Mouse (Mus musculus) liver, postnatal 0 days (tissue): ENCODE results near the gene Sult2b1. TPM values are rescaled to one million over a fixed set of nuclear protein-coding genes. Genes with fewer than 3 reads are reported as not detected.
A peak's percentile ranks its signal among the peaks of the same experiment; 100 is the strongest.

ENCODE experiments used
- ATAC-seq: fragments of 200-750 bp; cut with Nextera tagmentation; 2 replicates; pipeline ENCODE4 v1.8.0; 2017; ENCODE audit warnings: mild to moderate bottlenecking, moderate library complexity
- DNase-seq: peaks from one replicate; pipeline ENCODE4 v3.0.0-alpha.2; 2016
- H3K27ac ChIP-seq: fragments of 300-500 bp; sonication (generic); 2 replicates; pipeline ENCODE4 v1.5.1; 2014; ENCODE audit warnings: antibody characterized with exemption, moderate library complexity, mild to moderate bottlenecking, low read depth
- H3K27me3 ChIP-seq: fragments of 300-500 bp; sonication (generic); 2 replicates; pipeline ENCODE4 v1.6.1; 2014; ENCODE audit warnings: low read length, control low read depth, mixed read lengths; ENCODE audit not compliant: insufficient read depth
- H3K36me3 ChIP-seq: fragments of 300-500 bp; sonication (generic); replicated peaks from 2 replicates; pipeline ENCODE4 v1.6.1; 2014; ENCODE audit warnings: mild to moderate bottlenecking, control low read depth, low read length, moderate library complexity, mixed read lengths; ENCODE audit not compliant: insufficient read depth
- H3K4me1 ChIP-seq: fragments of 300-500 bp; sonication (generic); 2 replicates; pipeline ENCODE4 v1.6.1; 2014; ENCODE audit warnings: antibody characterized with exemption, mild to moderate bottlenecking, control low read depth; ENCODE audit not compliant: insufficient read depth
- H3K4me2 ChIP-seq: fragments of 300-500 bp; sonication (generic); 2 replicates; pipeline ENCODE4 v1.6.1; 2014; ENCODE audit warnings: low read depth, mild to moderate bottlenecking, low read length, moderate library complexity, mixed read lengths
- H3K4me3 ChIP-seq: fragments of 300-500 bp; sonication (generic); 2 replicates; pipeline ENCODE4 v1.5.1; 2014; ENCODE audit warnings: low read depth, low read length
- H3K9ac ChIP-seq: fragments of 300-500 bp; sonication (generic); replicated peaks from 2 replicates; pipeline ENCODE4 v1.6.1; 2014; ENCODE audit warnings: mild to moderate bottlenecking, moderate library complexity
- H3K9me3 ChIP-seq: fragments of 300-500 bp; sonication (generic); 2 replicates; pipeline ENCODE4 v1.6.1; 2016; ENCODE audit warnings: mild to moderate bottlenecking, control low read depth, low read length, mixed read lengths
- CTCF ChIP-seq: sonication (generic); IDR thresholded peaks from 2 replicates; pipeline ENCODE4 v1.5.1; 2016; ENCODE audit warnings: antibody characterized with exemption, low read depth
- EP300 ChIP-seq: IDR thresholded peaks from 2 replicates; pipeline ENCODE4 v1.6.1; 2016; ENCODE audit warnings: antibody characterized with exemption, low read depth, mild to moderate bottlenecking
- WGBS: fragments of 180-500 bp; shearing (Covaris S2); extraction: QIAGEN DNeasy Blood & Tissue Kit; methylation state at CpG from one replicate; pipeline ENCODE4 v1.1.7; 2014; ENCODE audit not compliant: insufficient replicate concordance; 5-methylcytosine and 5-hydroxymethylcytosine counted together
- polyA plus RNA-seq: library from polyadenylated mRNA; unstranded; fragments of >200 nt; fragmentation: Nextera tagmentation; extraction: Ambion mirVana; gene quantifications from 2 replicates; pipeline ENCODE4 v1.2.1, GENCODE M21; 2015

The Sult2b1 gene
- polyA plus RNA-seq, 1 experiment from 2014 or later, result 0.26 TPM

GRCm38 (mm10) chr7:45830427-45831127, 46.1 kb upstream of the Sult2b1 start, which contains the start of gene Grwd1:
Grwd1 (minus strand) TSS chr7:45830944.
- Histone ChIP-seq H3K4me2 (peak within 1 kb of the TSS; percentile 82), H3K9ac (peak within 1 kb of the TSS; percentile 67), H3K9me3 (no peaks in the 10 kb centered on the region), H3K27ac (no peak within 1 kb of the TSS), H3K4me1 (peaks cover 14% of the 10 kb centered on the region), H3K27me3 (peaks cover 42% of the 10 kb centered on the region), H3K4me3 (peak within 1 kb of the TSS; percentile 89), H3K36me3 (peaks cover 25% of the 10 kb centered on the region)
- no peak for TF ChIP-seq EP300
- no peak for TF ChIP-seq CTCF
- ATAC-seq (peak; percentile 90), DNase-seq (peak; percentile 87)
- under 1% methylated on average over 35 of the region's 35 CpGs for WGBS

GRCm38 (mm10) chr7:45826631-45827030, 42.2 kb upstream of the Sult2b1 start:
- 85% methylated on average over 7 of the region's 7 CpGs for WGBS
- Histone ChIP-seq H3K36me3 (peaks cover 31% of the 10 kb centered on the region), H3K4me2 (no peak overlapping the region), H3K4me3 (no peak overlapping the region), H3K9me3 (no peaks in the 10 kb centered on the region), H3K27ac (no peak overlapping the region), H3K27me3 (peaks cover 7% of the 10 kb centered on the region), H3K9ac (no peak overlapping the region), H3K4me1 (peaks cover 14% of the 10 kb centered on the region)
- DNase-seq (no peak), ATAC-seq (no peak)
- TF ChIP-seq CTCF (no peak), EP300 (no peak)

GRCm38 (mm10) chr7:45824598-45824997, 40.1 kb upstream of the Sult2b1 start, which contains the start of gene Kcnj14:
Kcnj14 (minus strand) TSS chr7:45824782.
- ATAC-seq, result no peak; the same call in 1 of the 2 replicates
- Histone ChIP-seq H3K27ac (no peak within 1 kb of the TSS), H3K36me3 (peaks cover 31% of the 10 kb centered on the region), H3K4me3 (no peak within 1 kb of the TSS), H3K4me2 (no peak within 1 kb of the TSS), H3K9me3 (no peaks in the 10 kb centered on the region), H3K4me1 (peaks cover under 1% of the 10 kb centered on the region), H3K27me3 (0 out of 2 replicates have a peak, but pooled peaks cover 2% of the 10 kb centered on the region), H3K9ac (no peak within 1 kb of the TSS)
- no peak for DNase-seq
- WGBS, result 60% methylated on average over 7 of the region's 7 CpGs
- TF ChIP-seq CTCF, result no peak
- TF ChIP-seq EP300, result no peak

GRCm38 (mm10) chr7:45820913-45821312, 36.4 kb upstream of the Sult2b1 start:
- TF ChIP-seq EP300, result no peak

GRCm38 (mm10) chr7:45819843-45820242, 35.4 kb upstream of the Sult2b1 start:
- ATAC-seq (no peak), DNase-seq (no peak)

More at GRCm38 (mm10) chr7:45820913-45821312, 36.4 kb upstream of the Sult2b1 start:
- 0 out of 2 replicates have a peak, but pooled peaks cover 2% of the 10 kb centered on the region for H3K27me3 ChIP-seq
- no peak overlapping the region for H3K4me3 ChIP-seq
- no peak overlapping the region for H3K27ac ChIP-seq
- peaks cover 9% of the 10 kb centered on the region for H3K36me3 ChIP-seq
- DNase-seq (no peak), ATAC-seq (no peak)
- no peaks in the 10 kb centered on the region for H3K9me3 ChIP-seq
- H3K4me1 ChIP-seq, result no peaks in the 10 kb centered on the region
- H3K4me2 ChIP-seq, result no peak overlapping the region
- no peak overlapping the region for H3K9ac ChIP-seq

GRCm38 (mm10) chr7:45815984-45816351, 31.5 kb upstream of the Sult2b1 start:
- 66% methylated on average over 2 of the region's 2 CpGs for WGBS
- DNase-seq (no peak), ATAC-seq (no peak)

More at GRCm38 (mm10) chr7:45819843-45820242, 35.4 kb upstream of the Sult2b1 start:
- Histone ChIP-seq H3K36me3 (no peaks in the 10 kb centered on the region; the same call in 1 of the 2 replicates), H3K4me3 (no peak overlapping the region), H3K9me3 (no peaks in the 10 kb centered on the region), H3K27ac (no peak overlapping the region), H3K9ac (no peak overlapping the region), H3K27me3 (0 out of 2 replicates have a peak, but pooled peaks cover 2% of the 10 kb centered on the region), H3K4me2 (no peak overlapping the region), H3K4me1 (peaks cover 2% of the 10 kb centered on the region; the same call in 1 of the 2 replicates)
- TF ChIP-seq EP300, result no peak
- no peak for TF ChIP-seq CTCF
- 12% methylated on average over 25 of the region's 25 CpGs for whole genome bisulfite sequencing

More at GRCm38 (mm10) chr7:45815984-45816351, 31.5 kb upstream of the Sult2b1 start:
- Histone ChIP-seq H3K4me2 (no peak overlapping the region), H3K4me3 (no peak overlapping the region), H3K36me3 (peaks cover 17% of the 10 kb centered on the region), H3K9me3 (no peaks in the 10 kb centered on the region), H3K27me3 (0 out of 2 replicates have a peak, but pooled peaks cover 2% of the 10 kb centered on the region), H3K27ac (no peak overlapping the region), H3K4me1 (peaks cover 12% of the 10 kb centered on the region), H3K9ac (no peak overlapping the region)
- TF ChIP-seq CTCF, result no peak
- no peak for TF ChIP-seq EP300
